Mouse (Mus musculus) E14TG2a.4 (cell line): ENCODE measurements around the gene Tex13b.

ENCODE experiments used
- CTCF ChIP-seq: conservative IDR thresholded peaks from 2 replicates; pipeline ENCODE4 v1.5.1; 2014; ENCODE audit warnings: low read length
- NANOG ChIP-seq: IDR thresholded peaks from 2 replicates; pipeline ENCODE4 v1.6.1; 2014; ENCODE audit warnings: borderline replicate concordance, low read length, mixed read lengths

DNA sequence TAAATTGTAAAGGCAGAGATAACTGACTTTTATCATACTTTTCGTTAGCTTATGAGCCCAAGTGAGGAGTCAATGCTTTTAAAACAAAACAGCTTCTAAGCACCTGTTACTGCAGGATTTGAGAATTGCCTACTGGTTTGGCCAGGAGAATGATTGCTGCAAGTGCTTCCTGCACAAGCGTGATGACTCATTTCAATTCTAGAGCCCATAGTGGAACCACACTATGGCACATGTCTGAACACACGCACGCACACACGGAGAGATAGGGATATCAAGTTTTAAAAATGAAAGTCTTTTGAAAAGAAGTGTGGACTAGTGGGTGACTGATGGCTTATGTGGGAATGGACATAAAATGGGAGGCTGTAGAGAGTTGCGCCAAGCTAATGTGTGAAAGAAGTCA lies 49.5 kb upstream of the Tex13b start:
- TF ChIP-seq CTCF (no peak), NANOG (no peak)
